Mouse (Mus musculus): ENCODE results near the gene Pcca. TPM values are rescaled to one million over a fixed set of nuclear protein-coding genes. Genes with fewer than 3 reads are reported as not detected.

Gene Pcca
- total RNA-seq, 2 experiments from 2014 or later, result 128 to 156 TPM

DNA sequence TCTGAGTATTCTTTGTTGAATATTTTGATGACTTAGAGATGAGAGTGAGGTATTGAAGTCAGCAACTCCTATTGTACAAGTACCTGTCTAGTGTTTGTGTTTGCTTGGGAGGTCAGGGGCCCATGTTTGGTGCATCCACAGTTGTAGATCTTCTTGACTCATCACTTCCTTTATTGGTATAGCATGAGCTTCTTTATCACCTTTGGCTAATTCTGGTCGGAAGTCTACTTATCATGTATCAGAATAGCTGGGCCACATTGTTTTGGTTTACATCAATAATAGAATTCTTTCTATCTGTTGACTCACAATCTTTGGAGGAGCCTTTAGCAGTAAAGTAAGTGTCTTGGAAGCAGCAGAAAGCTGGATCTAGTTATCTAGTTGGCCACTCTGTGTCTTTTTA lies 108.3 kb downstream of the Pcca start:
- no peak for DNase-seq

DNA sequence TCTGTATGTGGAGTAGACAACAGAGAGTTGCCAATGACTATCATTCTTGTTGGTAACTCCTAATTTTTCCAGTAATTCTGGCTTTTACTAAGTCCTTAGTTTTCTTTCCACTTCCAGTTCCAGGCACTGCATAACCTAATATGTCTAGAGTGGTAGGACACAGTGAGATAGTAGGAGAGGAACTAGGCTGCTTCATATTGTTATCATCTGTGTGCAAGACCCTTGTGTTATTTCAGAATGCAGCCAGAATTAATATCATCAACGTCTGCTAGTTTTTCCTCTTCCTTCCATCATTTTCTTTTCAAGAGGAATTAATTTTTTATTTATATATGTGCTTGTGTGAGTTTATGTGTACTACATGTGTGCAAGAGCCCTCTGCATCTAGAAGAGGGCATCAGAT lies 114.1 kb downstream of the Pcca start:
- DNase-seq, result no peak

DNA sequence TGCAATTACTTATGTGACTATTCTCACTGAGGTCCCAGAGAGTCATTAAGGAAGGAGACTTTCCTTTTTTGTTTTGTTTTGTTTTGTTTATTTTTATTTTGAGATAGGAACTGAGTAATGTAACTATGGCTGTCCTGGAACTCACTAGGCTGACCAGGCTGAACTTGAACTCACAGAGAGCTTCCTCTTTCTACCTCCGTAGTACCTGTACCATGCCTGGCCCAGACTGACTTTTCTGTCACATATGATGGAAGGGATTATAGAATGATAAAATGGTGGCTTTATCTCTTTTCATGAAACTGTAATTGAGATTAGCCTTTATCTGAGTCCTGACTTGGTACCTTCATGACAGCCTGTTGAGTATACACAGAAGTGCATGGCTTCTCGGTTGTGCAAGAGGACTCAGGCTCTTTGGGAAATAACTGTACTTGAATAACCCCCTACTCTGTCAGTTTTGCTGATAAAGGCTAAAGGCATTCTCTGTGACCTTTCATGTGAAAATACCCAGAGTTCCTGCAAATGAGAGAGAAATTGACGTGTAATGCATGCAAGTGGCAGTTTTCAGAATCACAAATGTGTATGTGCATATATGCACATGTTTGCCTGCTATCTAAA lies 115.3 kb downstream of the Pcca start:
- no peak for DNase-seq

DNA sequence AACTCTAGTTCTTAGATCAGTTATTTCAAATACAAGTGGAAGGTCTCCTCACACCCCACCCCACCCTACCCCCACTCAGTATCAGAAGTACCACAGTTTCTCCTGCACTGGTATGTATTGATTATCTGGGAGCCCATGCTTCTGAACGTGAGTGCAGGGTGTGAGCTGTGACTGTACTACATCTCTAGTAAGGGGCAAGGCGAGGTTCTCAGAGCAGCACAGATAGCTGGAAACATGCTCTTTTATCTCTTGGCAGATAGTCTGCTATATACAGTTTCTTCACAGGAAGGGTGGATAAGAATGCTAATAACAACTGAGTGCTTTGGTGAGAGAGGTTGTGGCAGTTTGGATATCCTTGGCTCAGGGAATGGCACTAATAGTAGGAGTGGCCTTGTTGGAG lies 117.6 kb downstream of the Pcca start:
- no peak for DNase-seq

DNA sequence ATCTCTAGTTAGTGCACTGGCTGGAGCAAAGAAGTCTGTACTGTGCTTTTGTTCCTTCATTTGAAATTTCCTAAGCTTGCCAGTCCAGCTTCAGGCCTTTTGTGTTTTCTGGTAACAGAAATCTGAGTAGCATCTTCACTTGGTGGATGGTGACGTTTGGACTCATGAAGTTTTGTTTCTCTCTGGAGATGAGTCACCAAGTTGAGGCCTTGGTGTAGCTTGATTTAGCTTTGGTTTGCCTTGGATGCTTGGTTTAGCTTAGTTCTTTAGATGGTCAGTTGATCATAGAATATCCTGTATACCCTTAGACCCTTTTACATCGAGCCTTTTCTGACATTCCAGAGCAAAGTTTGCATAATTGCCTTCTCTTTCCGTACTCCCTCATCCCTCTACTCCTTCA lies 141.5 kb downstream of the Pcca start:
- peak in 1 of 2 experiments; percentile 5 for DNase-seq

DNA sequence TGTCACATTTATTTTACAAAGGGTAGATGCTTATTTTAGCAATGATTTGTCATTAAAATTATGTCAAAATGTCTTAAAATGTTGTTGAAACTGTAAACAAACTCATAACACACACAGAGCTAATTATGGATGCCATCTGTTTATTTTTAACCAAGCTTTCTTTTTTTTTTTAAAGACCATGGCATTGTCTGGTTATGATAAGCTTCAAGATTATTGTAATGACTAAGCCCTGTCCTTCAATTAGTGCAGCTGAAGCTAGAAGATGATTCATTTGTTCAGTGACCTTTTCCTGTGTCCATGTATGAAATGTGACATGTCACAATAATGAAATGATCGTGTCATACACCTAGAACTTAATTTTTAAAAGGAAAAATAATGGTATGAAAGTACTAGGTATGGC lies 149.5 kb downstream of the Pcca start:
- DNase-seq, result no peak

DNA sequence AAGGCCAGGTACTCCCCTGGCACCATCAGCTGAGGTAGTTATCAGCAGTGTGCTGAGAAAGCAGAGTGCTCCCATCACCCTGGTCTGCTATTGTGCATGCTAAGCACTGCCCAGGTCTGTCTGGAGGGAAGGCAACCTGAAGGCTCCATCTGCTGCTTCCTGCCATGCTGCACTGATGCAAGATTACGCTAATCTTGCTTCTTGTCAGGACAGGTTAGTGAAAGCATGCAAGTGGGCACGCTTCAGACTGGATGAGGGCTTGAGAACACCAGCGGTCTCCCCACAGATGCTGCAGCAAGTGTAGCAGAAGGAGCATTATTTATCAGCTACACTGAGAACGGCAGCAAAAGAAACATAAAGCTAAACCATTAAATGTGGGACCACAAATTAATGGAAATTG lies 150.1 kb downstream of the Pcca start:
- DNase-seq, result peak in 1 of 2 experiments; percentile 4

DNA sequence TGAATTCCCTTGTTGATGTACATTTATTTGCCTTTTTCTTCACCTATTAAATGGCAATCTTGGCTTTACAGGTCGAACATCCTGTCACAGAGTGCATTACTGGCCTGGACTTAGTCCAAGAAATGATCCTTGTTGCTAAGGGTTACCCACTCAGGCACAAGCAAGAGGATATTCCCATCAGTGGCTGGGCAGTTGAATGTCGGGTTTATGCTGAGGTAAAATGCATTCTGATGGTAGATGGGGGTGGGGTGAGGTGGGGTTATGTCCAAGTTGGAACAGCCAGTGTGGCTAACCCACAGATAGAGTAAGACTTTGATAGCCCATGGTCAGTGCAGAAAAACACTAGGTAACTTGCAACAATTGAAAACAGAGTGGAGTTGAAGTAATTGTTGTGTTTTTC lies 150.7 kb downstream of the Pcca start:
- peak in 1 of 2 experiments; percentile 26 for DNase-seq

DNA sequence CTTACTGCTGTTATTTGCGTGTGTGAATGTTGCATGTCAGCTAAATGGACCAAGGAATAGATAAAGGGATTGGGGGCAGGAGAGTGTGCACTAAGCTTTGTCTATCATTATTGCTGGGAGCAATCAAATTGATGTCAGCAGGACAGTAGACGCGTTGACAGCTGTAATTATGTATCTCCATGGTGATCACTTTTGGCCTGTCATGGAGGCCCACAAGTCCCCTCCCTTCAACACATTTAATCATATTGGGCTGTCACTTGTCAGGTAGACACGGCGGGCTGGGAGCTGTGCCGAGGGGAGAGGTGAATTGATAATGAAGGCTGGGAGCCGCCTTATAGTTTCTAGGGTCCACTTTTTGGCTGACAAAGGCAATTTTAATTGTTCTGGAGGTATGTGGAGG lies 153.3 kb downstream of the Pcca start:
- DNase-seq, result no peak

DNA sequence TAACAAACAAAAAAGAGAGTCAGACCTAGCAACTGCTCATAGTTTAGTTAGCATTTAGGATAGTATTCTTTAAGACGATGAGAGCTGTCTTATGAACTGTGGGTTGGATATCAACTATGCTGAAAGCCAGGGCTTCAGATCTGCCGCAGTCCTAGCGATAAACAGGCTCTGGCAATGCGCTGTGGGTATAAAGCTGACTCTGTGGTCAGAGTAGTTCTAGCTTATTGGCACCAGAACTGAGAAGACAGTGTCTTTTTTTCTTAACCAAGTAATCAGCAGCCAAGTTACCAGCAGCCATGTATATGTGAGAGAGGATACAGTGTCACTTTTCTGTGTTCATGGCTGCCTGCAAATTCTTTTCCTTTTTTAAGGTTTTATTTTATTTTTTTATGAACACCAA lies 154.3 kb downstream of the Pcca start:
- no peak for DNase-seq

DNA sequence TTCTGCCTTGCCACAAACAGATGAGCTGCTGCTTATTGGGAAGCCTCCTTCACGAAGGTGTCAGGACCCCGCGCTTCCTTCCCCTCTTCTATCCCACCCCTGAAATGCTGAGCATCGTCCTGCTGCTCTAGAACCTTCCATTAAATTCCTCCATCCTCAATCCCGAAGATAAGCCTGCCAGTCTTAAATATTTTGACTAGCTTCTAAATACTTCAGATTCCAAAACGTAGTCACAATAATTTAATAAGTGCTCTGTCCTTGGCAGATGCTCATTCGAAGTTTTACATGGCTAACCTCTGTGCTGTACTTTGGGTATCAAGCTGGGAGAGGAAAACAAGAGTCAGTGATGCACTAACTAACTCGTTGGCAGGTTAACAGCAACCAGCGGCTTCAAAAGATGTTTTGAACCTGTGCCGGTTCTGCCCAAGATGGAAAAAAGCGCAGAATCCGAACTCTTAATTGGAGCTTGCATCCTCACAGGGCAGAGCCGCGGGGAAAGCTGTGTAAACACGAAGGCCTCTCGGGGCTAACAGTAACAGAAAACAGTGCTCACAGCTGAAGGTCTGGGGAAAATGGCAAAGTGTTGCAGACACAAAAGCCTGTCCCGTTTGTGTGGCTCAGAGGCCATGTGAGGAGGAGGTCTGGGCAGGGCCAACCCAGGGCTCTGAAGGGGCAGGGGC lies 155.2 kb downstream of the Pcca start:
- no peak for DNase-seq

DNA sequence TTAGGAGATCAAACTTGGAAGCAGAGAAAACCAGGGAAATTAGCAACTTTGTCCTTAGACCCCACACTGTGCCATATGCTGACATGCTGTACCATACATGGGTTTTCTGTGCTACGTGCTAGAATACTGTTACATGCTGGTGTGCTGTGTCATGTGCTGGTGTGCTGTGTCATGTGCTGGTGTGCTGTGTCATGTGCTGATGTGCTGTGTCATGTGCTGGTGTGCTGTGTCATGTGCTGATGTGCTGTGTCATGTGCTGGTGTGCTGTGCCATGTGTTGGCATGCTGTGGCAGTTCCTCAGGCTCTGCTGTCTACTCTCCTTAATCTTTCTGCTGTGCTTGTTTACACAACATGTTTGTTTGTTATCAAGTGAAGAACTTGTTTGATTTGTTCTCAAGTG lies 157.4 kb downstream of the Pcca start:
- no peak for DNase-seq

DNA sequence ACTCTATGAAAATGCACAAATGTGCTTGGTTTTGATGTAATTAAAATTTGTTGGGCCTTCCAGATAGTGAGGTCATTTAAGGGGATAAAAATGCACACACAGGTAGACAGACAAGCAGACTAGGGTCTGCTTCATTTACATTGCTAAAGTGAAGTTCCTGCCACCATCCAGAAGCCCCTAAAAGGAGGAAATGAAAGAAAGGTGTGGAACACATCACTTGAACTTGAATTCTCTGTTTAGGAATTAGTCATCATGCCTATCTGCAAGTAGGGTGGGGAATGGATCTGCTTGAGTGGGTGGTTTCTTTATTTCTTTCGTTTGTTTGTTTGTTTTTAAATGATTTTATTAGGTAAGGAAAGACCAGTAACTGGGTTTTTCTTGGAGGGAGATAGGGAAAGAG lies 166.2 kb downstream of the Pcca start:
- no peak for DNase-seq

DNA sequence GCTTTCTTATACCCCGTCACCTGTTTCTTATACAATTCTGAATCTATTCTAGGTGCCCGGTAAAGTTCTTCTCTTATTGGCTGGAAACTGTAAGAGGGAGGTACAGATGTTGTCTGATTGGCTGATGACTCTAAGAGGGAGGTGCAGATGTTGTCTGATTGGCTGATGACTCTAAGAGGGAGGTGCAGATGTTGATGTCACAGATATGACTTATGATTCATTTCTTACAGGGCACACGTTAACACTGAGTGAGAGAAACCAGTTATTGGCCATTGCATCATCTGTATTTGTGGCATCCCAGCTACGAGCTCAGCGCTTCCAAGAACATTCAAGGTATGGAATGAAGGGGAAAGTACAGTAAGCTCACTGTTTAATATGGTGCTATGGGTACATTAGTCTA lies 179.7 kb downstream of the Pcca start:
- no peak for DNase-seq

DNA sequence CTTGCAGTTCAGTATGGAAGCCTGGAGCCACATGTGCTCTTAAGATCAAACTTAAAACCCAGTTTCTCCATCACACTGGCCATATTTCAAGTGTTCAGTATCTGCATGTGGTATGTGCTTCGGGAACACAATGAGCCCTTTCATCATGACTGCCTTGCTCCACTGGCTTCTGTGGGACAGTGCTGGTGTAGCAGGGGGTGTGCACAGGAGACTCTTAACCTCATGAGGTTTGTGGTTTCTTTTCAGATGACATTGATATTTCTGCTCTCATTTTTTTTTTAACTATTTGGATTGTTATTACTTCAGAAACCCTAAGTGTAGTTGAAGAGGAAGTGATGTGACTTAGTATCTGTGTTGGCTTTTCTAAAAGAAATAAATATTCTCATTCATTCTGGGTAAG lies 180.8 kb downstream of the Pcca start:
- no peak for DNase-seq

DNA sequence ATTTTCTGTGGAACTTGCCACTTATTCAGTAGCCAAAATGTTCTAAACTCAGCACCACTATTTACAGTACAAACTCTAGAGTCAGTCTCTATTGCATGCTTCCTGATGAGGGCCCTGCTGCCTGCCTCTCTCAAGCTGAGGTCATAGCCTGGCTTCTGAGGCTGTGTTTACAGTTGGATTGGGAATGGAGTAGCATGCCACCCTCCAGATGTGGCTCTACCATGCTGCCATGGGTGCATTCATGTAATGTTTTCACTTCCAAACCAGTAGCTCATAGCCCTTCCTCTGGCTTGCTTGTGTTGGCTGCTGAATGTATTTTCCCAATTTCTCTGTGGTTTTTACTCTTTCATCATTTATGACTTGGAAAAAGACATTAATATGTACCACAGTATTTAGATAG lies 181.9 kb downstream of the Pcca start:
- DNase-seq, result no peak

DNA sequence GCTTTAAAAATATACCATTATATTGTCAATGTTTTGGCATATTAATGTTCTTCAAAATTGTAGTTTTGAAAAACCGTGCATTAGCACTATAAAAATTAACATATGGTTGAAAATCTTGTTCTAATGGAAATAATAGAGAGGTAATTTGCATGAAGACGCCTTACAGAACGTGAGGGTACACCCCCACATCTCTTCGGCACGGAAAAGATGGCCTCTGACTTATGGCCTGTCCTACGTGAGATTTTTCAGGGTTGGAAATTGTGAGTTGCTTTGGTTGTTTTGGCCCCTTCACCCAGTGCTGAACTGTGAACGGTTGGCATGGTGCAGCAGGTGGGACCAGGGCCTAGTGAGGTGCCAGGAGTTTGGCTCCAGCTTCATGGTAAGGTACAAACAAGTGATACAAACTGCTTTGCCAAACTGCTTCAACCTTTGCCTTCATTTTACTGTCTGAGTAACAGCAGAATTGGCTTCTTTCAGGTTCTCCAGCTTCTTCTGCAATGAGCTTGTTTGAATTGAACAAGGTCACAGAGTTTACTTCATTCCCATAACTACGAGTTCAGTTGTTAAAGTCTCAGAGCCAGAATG lies 185.5 kb downstream of the Pcca start:
- DNase-seq, result peak in 1 of 2 experiments; percentile 18

DNA sequence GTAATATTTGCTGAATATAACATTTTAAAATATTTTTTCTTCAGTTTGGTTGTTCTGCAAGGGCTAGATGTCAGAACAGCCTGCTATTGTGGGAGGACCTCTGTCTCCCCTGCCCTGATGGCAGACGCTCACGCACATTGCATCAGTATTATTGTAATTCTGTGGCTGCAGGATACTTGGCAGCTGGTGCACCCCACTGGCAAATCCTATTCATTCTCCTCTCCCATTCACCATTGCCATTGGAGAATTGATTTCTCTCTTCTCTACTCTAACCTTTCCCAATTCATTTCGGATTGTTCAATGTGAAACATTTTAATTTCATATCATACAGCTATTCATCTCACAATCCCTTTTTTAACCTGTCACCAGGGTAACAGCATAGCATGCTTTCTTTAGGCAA lies 186.9 kb downstream of the Pcca start:
- DNase-seq, result no peak

DNA sequence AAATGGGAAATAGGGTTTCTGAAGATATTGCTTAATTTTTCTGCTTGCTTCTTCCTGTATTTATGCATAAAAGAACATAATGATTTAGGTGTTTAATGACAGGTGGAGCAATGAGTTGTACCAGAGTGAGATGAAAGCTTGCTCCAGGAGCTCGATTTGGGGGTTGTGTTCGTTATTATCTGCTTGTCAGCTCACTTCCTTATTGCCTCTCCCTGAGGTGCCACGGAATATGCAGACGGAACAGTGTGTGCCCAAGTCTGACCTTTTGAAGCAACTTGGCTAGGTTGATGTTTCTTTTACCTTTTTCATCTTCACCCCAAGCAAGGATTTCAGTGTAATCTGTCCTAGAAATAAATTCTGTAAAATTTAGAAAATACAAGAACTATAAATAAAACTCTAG lies 187.6 kb downstream of the Pcca start:
- no peak for DNase-seq

DNA sequence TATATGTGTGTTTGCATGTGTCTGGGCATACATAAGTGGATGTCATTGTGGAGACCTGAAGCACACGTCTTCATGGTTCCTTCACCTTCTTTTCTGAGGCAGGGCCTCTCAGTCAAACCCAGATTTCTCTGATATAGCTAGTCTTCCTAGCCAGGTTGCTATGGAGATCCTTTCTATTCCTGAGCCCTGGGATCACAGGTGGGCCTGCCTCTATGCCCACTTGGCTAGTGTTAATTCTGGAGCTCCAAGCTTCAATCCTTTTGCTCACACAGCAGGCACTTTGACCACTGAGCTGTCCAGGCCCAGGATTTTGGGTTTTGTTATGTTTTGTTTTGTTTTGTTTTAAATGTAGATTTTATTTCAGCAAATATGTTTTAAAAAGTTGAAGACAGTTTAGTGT lies 192.3 kb downstream of the Pcca start:
- DNase-seq, result no peak

DNA sequence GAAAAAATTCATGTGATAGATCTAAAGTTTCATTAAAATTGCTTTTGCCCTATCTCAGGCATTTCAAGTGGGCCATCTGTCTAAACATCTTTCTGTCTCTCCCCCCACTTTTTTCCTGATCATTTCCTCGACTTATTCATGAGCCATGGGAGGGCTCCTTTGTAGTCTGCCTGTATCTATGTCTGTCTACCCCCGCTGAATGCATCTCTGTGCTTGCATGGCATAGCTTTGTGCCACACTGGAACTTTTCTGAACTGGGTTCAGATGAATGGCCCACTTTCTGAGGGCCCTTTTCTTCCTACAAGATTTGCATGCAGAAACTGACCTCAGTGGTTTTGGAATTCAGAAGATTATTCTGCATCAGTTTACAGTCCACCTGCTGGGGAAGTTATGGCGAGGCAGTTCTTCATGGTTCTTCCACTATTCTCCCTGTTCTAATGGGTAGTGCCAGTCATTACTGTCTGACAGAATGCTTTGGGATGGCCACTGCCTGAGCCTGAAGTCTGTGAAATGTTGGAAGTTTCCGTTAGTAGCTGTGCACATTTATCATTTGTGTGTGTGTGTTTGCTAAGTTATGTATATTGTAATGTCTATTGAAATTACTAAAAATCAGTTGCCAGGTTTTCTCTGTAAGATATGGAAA lies 195.4 kb downstream of the Pcca start:
- DNase-seq, result no peak

DNA sequence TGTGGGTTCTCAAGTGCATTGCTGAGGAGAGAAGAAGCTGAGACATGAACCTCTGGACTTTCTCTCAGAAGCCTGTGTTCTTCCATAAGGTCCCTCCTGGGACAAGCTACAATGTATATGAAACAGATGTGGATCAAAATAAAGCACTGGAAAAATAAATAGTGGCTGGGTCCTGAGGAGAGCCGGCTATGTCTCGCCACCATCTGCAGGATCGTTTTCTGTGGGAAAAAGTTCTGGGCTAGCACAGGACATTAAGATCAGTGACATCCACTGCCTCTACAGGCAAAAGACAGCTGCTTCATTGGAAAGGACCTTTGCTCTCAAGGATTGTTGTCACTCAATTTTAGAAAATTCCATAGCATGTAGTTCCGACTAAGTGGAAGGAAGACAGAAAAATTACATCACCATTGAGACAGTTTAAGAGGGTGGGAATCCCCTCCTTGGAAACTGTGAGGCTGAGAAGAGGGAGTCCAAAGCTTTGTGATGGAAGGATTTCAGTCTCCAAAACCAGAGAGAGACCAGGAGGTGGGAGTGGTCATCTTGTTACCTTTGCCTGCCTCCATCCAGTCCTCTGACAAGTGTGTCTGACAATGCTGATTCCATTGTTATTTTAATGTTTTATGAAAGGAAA lies 196.9 kb downstream of the Pcca start:
- no peak for DNase-seq

DNA sequence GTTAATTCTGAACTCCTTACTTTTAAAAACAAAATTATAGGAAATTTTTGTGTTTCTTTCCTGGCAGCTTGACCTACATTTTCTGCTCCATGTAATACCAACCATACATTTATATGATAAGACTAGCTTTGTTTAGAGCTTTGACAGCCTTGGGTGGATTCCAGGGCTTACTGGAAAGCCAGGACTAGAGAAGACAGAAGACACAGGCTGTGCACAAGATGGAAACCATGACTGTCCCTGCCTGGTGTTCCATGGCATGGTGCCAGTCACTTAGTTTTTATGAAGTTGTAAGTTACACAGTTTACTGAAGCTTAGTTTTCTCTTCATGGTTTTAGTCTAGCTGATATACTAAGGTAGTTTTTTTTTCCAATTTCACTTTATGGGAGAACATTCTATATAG lies 202.7 kb downstream of the Pcca start:
- no peak for DNase-seq
